11 mouse cellular contexts compared by ENCODE assay signal in the genomic region with DNA sequence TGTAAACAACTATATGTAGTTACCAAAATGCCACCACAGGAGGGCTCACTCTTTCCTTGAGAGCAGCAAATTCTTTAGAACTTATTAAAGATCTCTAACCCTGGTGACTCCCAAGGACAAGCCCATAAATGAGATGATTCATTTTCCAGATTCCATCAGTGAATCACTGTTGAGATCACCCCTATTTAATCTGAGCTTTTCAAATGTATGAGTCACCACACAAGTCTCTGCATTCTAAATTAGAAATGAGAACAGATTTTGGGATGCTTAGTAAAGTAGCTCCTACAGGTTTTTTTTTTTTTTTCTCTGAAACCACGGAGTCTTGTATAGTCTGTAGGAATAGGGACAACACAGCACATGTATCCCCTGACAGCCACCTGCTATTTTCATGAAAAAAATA.
DNase-seq lines count a peak whose midpoint lies in the region; ATAC-seq and TF ChIP-seq lines count a peak whose summit lies in the region.
"Had no signal": no experiment of that assay in that cellular context is flagged by ENCODE, and none has a peak within 500 bp of the region (broad histone marks: within the 10 kb centered on the region; RNA-seq: fewer than 3 reads in every experiment).

No protein-coding gene starts in this region.

- DNase-seq in adrenal gland, postnatal 14 days = peak; percentile 41
- DNase-seq in adrenal gland, adult 8-10 months = no peak
- no peak for DNase-seq in left cerebral cortex, adult 2 months (ENCODE audit: extremely low spot score in 1 of 2, low spot score in 2 of 2)
- DNase-seq in left cerebral cortex, postnatal 10 days (ENCODE audit: extremely low spot score in 1 of 2, low spot score in 2 of 2) = no peak
- DNase-seq in MN1 (ENCODE audit: low spot score) = peak; percentile 7
- no peak for DNase-seq in stomach, postnatal 0 days (ENCODE audit: low spot score)
- DNase-seq in spleen, postnatal 14 days (ENCODE audit: low spot score in 2 of 2) = no peak
- DNase-seq in lung, postnatal 25 days (ENCODE audit: low spot score) = no peak
- DNase-seq: cerebellum, postnatal 14 days; lung, embryonic 14.5 days had no signal

- intact Hi-C loops in left cerebral cortex, adult 2 months (cut with DNase I) = loop anchor here (5.0 kb wide), 3 partner anchors 72 to 227 kb away; no protein-coding TSS in a partner anchor
- intact Hi-C loops in left cerebral cortex, postnatal 10 days (cut with DNase I) = no loop called here

- no peaks in the 10 kb centered on the region for H3K9me3 ChIP-seq in stomach, postnatal 0 days (ENCODE audit: control insufficient read depth, low read length)
- H3K9me3 ChIP-seq: midbrain, embryonic 13.5 days had no signal

- no peak overlapping the region for H3K27ac ChIP-seq in left cerebral cortex, adult 2 months
- no peak overlapping the region for H3K27ac ChIP-seq in stomach, postnatal 0 days (replicated peaks)
- H3K27ac ChIP-seq: midbrain, embryonic 13.5 days had no signal

- no peaks in the 10 kb centered on the region for H3K4me1 ChIP-seq in stomach, postnatal 0 days (replicated peaks; ENCODE audit: control insufficient read depth, insufficient read depth)
- H3K4me1 ChIP-seq: midbrain, embryonic 13.5 days had no signal

- no peak overlapping the region for H3K4me2 ChIP-seq in stomach, postnatal 0 days (replicated peaks; ENCODE audit: low read depth)
- H3K4me2 ChIP-seq: lung, embryonic 14.5 days; midbrain, embryonic 13.5 days had no signal

- no peak overlapping the region for H3K4me3 ChIP-seq in left cerebral cortex, adult 2 months
- no peak overlapping the region for H3K4me3 ChIP-seq in stomach, postnatal 0 days (ENCODE audit: low read depth, low read length)
- H3K4me3 ChIP-seq: midbrain, embryonic 13.5 days had no signal

- no peaks in the 10 kb centered on the region for H3K27me3 ChIP-seq in stomach, postnatal 0 days (ENCODE audit: control insufficient read depth, insufficient read depth, low read length)
- H3K27me3 ChIP-seq: midbrain, embryonic 13.5 days had no signal

- TF ChIP-seq EP300 in stomach, postnatal 0 days (optimal IDR thresholded peaks at IDR 0.05) = no peak

- H3K9ac ChIP-seq in stomach, postnatal 0 days (ENCODE audit: low read length) = no peak overlapping the region
- H3K9ac ChIP-seq: lung, embryonic 14.5 days; midbrain, embryonic 13.5 days had no signal

- peak; percentile 11; the same call in 1 of the 2 replicates for TF ChIP-seq CTCF in left cerebral cortex, adult 2 months (IDR thresholded peaks at IDR 0.05)
- peak; percentile 35 for TF ChIP-seq CTCF in stomach, postnatal 0 days (IDR thresholded peaks at IDR 0.05; ENCODE audit: low read depth)

- no peaks in the 10 kb centered on the region for H3K36me3 ChIP-seq in stomach, postnatal 0 days (ENCODE audit: control insufficient read depth, insufficient read depth, low read length)
- H3K36me3 ChIP-seq: midbrain, embryonic 13.5 days had no signal

- no peak for ATAC-seq in stomach, postnatal 0 days (ENCODE audit: low FRiP score, low TSS enrichment)
- ATAC-seq: midbrain, embryonic 13.5 days had no signal

- WGBS in stomach, postnatal 0 days = 63% methylated on average over 1 of the region's 1 CpGs

Comparison
In these comparisons a context has a peak if more than half of its experiments do, and no peak if none do; other contexts are left out.
1. DNase-seq: peak in adrenal gland, postnatal 14 days (single experiment) and MN1 (single experiment); none in adrenal gland, adult 8-10 months (single experiment), left cerebral cortex, adult 2 months (0 of 2), left cerebral cortex, postnatal 10 days (0 of 2), stomach, postnatal 0 days (single experiment), spleen, postnatal 14 days (0 of 2) and lung, postnatal 25 days (single experiment).